Mouse (Mus musculus) mouse embryonic stem cell (cell line): ENCODE results near the gene Crip2.

Source experiments
- in situ Hi-C, 2 experiments: fragments of 300-500 bp; cut with MboI; formaldehyde crosslinking; loops; 1 replicate in 1 of 2; 3 replicates in 1 of 2; pipeline ENCODE4 v1.14.3; 2019 to 2020; ENCODE audit warnings: low sequenced_read_pairs in 2 of 2, low pct_unique_long_range_greater_than_20kb in 1 of 2, mixed read lengths in 1 of 2; ENCODE audit not compliant: unreplicated experiment in 1 of 2

Crip2 gene

GRCm38 (mm10) chr12:113156540-113156929 lies 16.5 kb downstream of the Crip2 start:
- in situ Hi-C loops = no loop called here

- in situ Hi-C loops = no loop called here
Measured at GRCm38 (mm10) chr12:113157002-113157401, 17.0 kb downstream of the Crip2 start.

GRCm38 (mm10) chr12:113157521-113157920 lies 17.5 kb downstream of the Crip2 start:
- in situ Hi-C loops = no loop called here

- in situ Hi-C loops = no loop called here
Measured at GRCm38 (mm10) chr12:113157971-113158370, 17.9 kb downstream of the Crip2 start.

GRCm38 (mm10) chr12:113163561-113164006 lies 23.5 kb downstream of the Crip2 start:
- in situ Hi-C loops = no loop called here

GRCm38 (mm10) chr12:113168031-113168536 lies 28.0 kb downstream of the Crip2 start:
- in situ Hi-C loops = no loop called here

GRCm38 (mm10) chr12:113176960-113177725 lies 37.1 kb downstream of the Crip2 start:
- in situ Hi-C loops = no loop called here

GRCm38 (mm10) chr12:113181020-113181419 lies 41.0 kb downstream of the Crip2 start:
- in situ Hi-C loops = loop anchor here in 1 of 2 experiments (10.0 kb wide), 1 partner anchor 306 kb away; no protein-coding TSS in a partner anchor

GRCm38 (mm10) chr12:113184945-113185344 lies 44.9 kb downstream of the Crip2 start:
- in situ Hi-C loops = loop anchor here in 1 of 2 experiments (10.0 kb wide), 1 partner anchor 310 kb away; no protein-coding TSS in a partner anchor

GRCm38 (mm10) chr12:113185442-113186291 lies 45.6 kb downstream of the Crip2 start, which contains the start of gene Tmem121:
TSS of gene Tmem121 (plus strand) at chr12:113185930.
- in situ Hi-C loops = loop anchor here in 1 of 2 experiments (10.0 kb wide), 1 partner anchor 311 kb away; no protein-coding TSS in a partner anchor

- in situ Hi-C loops = loop anchor here in 1 of 2 experiments (10.0 kb wide), 1 partner anchor 312 kb away; no protein-coding TSS in a partner anchor
Measured at GRCm38 (mm10) chr12:113186326-113187010, 46.4 kb downstream of the Crip2 start.

GRCm38 (mm10) chr12:113187011-113187375 lies 47.0 kb downstream of the Crip2 start:
- in situ Hi-C loops = loop anchor here in 1 of 2 experiments (10.0 kb wide), 1 partner anchor 312 kb away; no protein-coding TSS in a partner anchor

GRCm38 (mm10) chr12:113187584-113188295 lies 47.7 kb downstream of the Crip2 start:
- in situ Hi-C loops = loop anchor here in 1 of 2 experiments (10.0 kb wide), 1 partner anchor 313 kb away; no protein-coding TSS in a partner anchor

GRCm38 (mm10) chr12:113188349-113189055 lies 48.5 kb downstream of the Crip2 start:
- in situ Hi-C loops = loop anchor here in 1 of 2 experiments (10.0 kb wide), 1 partner anchor 314 kb away; no protein-coding TSS in a partner anchor

- in situ Hi-C loops = no loop called here
Measured at GRCm38 (mm10) chr12:113193423-113193822, 53.4 kb downstream of the Crip2 start.
